Mouse (Mus musculus) kidney, postnatal 14 days (tissue): ENCODE measurements around the gene Por.

Source experiments
- DNase-seq: peaks from one replicate; pipeline ENCODE4 v3.0.0; 2022; ENCODE audit warnings: mixed read lengths

The Por gene

DNA sequence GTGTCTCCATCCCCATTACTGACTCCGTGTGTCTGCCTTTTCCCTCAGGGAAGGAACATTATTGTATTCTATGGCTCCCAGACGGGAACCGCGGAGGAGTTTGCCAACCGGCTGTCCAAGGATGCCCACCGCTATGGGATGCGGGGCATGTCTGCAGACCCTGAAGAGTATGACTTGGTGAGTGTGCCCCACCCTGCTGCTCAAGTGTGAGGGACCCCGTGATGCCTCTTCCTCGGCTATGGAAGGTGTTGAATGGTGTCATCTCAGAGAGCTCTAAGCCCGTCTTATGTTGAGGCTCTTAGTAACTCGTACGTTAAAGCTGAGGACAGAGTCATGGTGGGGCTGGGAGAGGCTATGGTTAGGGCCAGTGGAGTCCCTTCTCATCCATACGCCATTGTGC, 59.5 kb downstream of the Por start:
- DNase-seq, result no peak

DNA sequence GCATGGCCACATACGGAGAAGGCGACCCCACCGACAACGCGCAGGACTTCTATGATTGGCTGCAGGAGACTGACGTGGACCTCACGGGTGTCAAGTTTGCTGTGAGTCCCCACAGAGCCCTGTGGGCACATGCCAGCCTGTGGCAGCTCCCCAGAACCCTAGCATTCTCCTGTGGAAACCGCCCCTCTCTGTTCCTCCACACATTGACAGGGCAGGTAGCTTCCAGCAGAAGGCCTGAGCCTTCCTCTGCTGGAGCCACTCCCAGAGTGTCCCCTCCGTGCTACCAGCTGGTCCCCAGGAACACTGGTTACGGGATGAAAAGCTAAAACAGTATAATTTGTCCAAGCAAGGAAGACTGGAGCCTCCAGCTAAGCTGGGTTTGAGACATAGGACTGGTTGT, 60.4 kb downstream of the Por start:
- DNase-seq, result no peak

- no peak for DNase-seq
Measured at GRCm38 (mm10) chr5:135730916-135731315, 61.1 kb downstream of the Por start.

DNA sequence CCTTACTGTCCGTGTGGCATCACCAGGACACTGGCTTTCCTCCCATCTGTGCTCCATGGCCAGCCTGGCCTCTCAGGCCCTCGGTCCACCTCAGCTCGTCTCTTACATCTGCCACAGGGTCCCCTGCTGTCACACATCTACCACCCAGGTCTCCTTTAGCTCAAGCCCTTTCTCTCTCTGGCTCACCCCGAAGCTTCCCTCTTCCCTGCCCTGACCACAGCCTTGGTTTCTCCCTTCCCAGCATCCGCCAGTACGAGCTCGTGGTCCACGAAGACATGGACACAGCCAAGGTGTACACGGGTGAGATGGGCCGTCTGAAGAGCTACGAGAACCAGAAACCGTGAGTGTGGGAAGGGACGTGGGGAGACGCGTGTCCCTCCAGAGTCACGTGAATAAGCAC, 61.5 kb downstream of the Por start:
- DNase-seq, result no peak

GRCm38 (mm10) chr5:135733071-135733470, 63.2 kb downstream of the Por start:
- DNase-seq, result no peak

GRCm38 (mm10) chr5:135734057-135734680, 64.3 kb downstream of the Por start:
- DNase-seq, result no peak

DNA sequence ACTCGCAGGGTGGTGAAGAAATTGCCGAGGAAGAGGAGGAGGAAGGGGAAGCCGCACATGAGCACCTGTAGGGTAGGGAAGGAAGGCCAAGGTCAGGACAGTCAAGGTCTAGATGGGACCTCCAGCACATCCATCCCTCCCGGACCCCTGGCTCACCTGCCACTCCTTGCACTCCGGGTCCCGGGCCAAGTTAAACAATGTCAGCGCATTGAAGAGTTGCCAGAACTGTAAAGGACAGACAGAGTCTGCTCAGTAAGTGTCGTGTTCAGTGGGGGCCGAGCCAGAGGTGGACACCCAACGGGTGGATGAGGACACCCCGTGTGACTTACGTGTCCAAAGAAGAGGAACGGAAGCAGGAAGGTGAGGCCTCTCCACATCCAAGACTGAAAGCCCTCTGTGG, 65.9 kb downstream of the Por start:
- no peak for DNase-seq

- DNase-seq, result no peak
Measured at GRCm38 (mm10) chr5:135736544-135736943, 66.7 kb downstream of the Por start.

GRCm38 (mm10) chr5:135737154-135737553, 67.3 kb downstream of the Por start:
- DNase-seq, result no peak

- no peak for DNase-seq
Measured at GRCm38 (mm10) chr5:135738266-135738665, 68.4 kb downstream of the Por start.

GRCm38 (mm10) chr5:135742156-135742555, 72.3 kb downstream of the Por start:
- DNase-seq, result peak; percentile 60

- peak; percentile 66 for DNase-seq
Measured at GRCm38 (mm10) chr5:135742941-135743740, 73.3 kb downstream of the Por start.

GRCm38 (mm10) chr5:135743741-135744609, 74.1 kb downstream of the Por start, which contains the start of gene Tmem120a:
Gene Tmem120a, minus strand, starts transcription at chr5:135744448.
- peak; percentile 98 for DNase-seq

GRCm38 (mm10) chr5:135744742-135745141, 74.9 kb downstream of the Por start:
- no peak for DNase-seq

- no peak for DNase-seq
Measured at GRCm38 (mm10) chr5:135751041-135751440, 81.2 kb downstream of the Por start.

GRCm38 (mm10) chr5:135751595-135751994, 81.8 kb downstream of the Por start:
- DNase-seq, result no peak

DNA sequence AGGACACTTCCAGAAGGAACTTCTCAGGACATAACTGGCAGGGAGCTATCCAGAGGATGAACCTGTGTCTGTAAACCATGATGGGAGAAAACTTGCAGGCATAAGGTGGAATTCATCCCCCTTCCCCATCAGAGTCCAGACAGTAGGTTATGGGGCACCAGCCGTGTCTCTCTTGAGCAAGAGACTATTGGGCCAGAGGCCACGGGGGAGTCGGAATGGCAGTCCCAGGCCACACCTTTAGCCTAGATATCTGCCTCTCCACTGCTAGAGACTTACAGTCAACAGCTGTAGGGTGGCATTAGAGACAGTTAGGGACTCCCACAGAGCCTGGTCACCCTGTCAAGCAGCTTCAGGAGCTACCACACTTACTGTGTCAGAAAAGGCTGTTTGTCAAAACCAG, 92.0 kb downstream of the Por start:
- DNase-seq, result no peak

GRCm38 (mm10) chr5:135763526-135763925, 93.7 kb downstream of the Por start:
- peak; percentile 79 for DNase-seq

DNA sequence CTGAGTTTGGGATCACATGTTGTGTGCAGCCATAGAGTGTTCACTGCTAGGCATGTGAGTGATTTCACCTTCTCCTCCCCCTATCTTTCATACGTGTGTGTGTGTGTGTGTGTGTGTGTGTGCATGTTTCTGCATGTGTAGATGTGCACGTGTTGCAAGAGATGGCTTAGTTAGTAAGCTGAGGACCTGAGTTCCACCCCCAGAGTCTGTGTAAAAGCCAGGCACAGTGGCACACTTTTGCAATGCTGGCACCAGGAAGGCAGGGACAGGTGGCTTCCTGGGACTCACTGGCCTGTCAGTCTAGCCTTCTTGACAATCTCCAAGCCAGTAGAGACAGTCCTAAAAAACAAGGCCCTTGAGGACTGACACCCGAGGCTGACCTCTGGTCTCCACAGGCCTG, 95.1 kb downstream of the Por start:
- DNase-seq, result no peak

GRCm38 (mm10) chr5:135772519-135772918, 102.7 kb downstream of the Por start:
- DNase-seq, result no peak

GRCm38 (mm10) chr5:135776546-135776945, 106.7 kb downstream of the Por start:
- DNase-seq, result peak; percentile 58

GRCm38 (mm10) chr5:135777796-135778470, 108.1 kb downstream of the Por start, which contains the start of gene Styxl1:
Gene Styxl1, minus strand, starts transcription at chr5:135778385.
- no peak for DNase-seq
